Mouse (Mus musculus) heart, postnatal 0 days (tissue): Measurements from ENCODE around the gene Kcnk5.

Source experiments
- CTCF ChIP-seq: IDR thresholded peaks from 2 replicates; pipeline ENCODE4 v1.5.1; 2016; ENCODE audit warnings: antibody characterized with exemption, control low read depth, low read depth
- EP300 ChIP-seq: IDR thresholded peaks from 2 replicates; pipeline ENCODE4 v1.6.1; 2016; ENCODE audit warnings: antibody characterized with exemption, low read depth

- no peak for TF ChIP-seq CTCF
- no peak for TF ChIP-seq EP300
Observed at GRCm38 (mm10) chr14:20224163-20224562, 42.6 kb upstream of the Kcnk5 start.
